Mouse (Mus musculus) ES-CJ7 (cell line): ENCODE data around the gene Hunk.

Source experiments
- DNase-seq: peaks from one replicate; pipeline ENCODE4 v3.0.0; 2011; ENCODE audit warnings: low read depth, low spot score

The Hunk gene

DNA sequence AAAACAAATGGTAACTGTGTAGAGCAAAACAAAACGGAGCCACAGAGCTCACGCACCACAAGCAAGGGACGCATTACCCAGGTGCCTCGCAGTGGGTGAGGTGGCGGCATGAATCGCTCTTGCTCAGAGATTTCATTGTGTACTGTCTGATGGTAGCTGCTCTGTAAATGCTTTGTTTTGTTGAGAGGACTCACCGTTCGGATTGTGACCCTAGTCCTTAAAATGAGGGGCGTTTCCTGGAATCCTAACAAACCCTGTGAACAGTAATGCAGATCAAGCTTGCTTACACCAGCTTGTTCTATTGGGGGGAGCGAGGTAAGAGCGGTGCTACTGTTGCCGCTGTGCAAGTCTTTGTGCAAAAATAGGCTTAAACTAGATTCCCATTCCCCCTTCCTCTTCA, 47.7 kb downstream of the Hunk start:
- peak; percentile 84 for DNase-seq

DNA sequence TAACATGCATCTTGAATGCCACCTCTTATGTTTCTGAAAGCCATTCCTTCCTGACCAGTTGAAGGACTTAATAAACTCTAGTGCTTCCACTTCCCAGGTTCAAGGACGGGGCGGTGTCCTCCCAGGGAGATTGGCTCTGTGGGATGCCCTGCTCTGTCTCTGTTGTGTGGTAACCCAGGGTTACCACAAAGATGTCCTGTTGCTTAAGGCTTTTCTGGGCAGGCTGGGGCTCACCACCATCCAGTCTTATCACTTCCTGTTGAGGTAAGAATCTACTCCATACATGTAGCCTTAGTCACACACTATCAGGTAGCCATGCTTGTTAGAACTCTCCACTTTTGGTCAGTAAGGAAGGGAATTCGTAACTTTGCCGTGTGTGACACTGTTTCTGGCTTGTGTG, 49.4 kb downstream of the Hunk start:
- DNase-seq: no peak

DNA sequence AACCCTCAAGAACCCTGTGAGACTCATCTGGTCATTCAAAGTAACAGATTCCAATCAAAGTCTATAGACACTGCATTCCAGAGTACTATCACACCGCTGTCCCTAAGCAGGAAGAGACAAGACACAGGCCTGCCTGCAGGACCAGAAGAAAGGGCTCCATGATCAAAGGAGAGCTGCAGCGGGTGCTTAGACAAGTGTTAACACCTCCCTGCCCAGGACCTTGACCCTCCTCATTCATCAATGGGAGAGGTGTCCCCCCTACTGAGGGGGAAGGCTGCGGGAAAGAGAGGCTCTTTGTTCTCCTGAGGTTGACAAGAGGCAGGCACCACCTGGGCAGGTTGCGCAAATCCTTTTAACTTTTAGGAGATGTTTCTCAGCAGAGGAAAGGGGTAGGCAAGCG, 51.5 kb downstream of the Hunk start:
- peak; percentile 99 for DNase-seq

DNA sequence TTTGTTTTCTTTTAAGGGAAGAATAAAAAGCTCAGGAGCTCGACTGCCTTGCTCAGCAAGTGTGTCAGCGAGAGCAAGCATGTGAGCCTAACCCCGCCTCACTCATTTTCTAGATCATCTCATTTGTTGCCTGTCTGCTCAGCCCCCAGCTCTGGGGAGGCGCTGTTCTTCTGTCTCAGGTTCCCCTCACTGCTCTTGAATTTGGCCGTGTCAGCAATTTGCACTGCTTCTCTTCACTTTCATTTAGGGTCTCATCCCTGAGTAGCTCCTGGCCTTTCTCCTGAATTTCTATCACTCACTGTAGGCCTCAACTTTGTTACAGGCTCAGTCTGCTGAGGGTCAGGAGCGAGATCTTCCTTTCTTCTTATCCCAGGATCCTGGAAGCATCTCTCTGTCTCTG, 53.7 kb downstream of the Hunk start:
- DNase-seq: no peak

DNA sequence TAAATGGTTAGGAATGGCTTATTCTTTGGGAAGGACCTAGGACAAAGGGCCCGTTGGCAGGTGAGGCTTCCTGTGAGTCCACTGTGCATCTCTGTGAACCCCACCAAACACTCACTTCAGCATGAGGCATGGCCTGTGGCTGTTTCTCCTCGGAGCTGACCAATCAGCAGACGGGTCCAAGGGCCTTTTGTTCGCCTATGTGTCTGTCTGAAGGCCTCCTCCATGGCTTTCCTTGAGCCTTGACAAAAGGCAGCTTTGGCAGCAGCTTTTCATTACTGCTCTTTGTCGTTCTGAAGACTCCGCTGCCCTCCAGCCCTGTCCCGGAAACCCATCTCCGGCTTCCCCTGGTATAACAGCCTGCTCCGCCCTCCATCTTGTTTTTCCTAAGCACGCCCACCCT, 54.8 kb downstream of the Hunk start:
- peak; percentile 53 for DNase-seq

DNA sequence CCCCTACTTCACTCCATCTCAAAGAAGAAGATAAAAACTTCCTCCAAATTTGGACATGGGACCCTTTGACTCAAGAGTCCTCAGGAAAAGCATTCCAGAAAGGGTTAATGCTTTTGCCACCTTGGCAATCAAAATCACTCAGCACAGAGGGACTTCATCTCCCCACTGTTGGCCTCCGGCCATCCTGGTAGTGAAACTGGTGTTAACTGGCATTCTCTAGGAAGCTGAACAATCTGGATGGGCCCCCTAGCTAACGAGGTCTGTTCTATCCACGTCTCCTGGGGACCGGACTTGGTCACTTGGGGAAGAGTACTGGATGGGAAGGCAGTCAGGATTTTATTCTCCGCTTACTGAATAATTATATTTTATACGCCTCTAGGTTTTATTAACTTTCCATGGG, 57.2 kb downstream of the Hunk start:
- DNase-seq: no peak

DNA sequence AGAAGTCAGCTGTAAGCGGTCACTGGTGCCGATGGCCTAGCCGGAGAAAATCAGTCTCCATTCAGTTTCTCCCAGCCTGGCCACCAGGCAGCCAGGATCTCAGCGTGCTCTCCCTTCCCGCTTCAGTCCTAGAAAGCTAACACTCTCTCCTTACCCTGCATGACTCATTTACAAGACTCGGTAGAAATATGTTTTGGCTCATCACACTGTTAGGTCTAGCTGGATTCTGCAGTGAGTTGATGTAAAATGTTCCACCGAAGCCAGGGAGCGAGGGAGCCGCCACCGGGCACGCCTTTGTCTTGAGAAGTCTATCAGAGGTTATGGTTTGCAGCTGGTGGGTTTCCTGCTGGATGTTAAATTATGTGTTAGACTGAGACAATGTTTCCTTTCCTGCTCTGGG, 67.4 kb downstream of the Hunk start:
- DNase-seq: no peak

DNA sequence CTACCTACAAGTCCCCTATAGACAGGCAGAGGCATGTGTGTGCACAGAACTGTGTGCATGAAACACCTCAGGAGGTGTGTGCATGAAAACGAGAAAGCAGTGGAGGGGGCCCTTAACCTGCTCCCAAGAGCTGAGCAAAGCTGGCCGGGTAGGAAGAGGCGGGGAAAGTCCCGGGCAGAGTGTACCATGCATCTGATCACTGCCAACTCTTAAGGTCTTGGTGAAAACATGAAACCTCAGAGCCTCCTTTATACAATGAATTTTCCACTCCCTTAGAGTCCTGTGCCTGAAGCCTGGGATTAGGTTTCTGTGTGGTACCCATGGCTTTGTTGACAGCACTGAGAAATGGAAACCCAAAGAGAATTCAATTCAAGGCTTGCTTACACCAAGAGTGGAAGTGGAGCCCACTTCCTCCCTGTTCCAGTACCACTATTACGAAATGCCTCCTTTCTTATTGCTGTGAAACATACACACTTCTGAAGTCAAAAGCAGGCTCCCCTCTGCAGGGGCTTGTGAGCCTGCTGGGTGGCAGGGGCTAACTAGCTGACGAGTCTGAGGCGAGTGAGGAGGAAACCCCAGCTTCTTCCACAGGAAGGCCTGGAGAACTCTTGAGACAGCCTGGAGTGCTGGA, 70.8 kb downstream of the Hunk start:
- no peak for DNase-seq

DNA sequence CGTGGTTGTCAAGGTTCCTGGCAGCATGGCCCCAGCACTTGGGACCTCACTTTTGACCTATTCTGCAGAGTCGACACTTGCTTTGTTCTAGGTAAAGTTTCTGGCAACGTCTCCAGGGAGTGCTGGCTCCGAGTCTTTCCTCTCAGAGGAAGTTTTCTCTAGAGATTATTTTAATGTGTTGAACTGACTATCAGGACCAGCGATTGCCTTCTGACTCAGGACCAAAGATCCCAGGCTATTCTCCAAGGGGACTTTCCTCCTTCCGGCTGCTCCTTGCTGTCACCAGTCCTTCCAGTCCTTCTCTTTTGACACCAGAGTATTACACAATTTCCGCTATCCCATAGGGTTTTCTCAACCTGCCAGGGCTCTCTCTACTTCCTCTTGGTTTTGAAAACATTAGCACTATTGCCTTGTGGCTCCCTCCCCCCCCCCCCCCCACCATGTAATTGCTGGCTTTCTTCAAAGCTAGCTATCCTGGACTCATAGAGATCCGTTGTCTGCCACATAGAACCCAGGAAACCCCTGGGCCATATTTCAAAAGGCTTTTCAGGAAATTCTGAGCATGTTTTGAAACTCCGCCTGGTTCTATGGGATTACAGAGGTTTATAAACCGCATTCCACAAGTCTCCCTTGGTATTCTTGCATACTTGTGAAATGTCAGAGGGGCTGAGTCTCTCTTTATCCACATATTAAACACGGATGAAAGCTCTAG, 73.2 kb downstream of the Hunk start:
- DNase-seq: no peak

DNA sequence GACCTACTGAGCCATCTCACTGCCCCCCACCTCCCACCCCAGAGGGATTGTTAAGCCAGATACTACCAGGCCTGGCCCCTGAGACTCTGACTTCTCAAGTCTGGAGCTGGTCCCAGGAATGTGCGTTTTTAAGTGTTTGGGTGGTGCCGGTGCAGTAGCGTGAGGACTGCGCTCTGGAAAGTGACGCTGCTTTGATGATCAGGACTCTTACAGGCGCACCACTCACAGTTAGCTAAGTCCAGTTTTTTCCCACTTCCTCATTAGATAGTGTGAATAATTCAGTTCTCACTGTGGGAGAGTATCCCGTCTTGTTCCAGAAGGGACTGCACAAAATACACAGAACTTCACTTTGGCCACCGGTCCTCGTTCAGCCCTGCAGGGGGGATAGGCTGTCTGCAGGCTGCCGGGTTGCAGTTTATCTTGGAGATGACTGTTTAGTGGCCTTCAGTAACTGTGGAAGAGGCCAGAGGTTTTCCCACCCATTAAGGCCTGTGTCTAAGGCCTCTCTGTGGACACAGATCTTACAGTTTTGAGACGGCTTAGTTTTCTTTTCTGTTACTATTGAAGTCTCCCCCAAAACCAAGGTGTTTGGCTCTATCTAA, 75.6 kb downstream of the Hunk start:
- peak; percentile 31 for DNase-seq

DNA sequence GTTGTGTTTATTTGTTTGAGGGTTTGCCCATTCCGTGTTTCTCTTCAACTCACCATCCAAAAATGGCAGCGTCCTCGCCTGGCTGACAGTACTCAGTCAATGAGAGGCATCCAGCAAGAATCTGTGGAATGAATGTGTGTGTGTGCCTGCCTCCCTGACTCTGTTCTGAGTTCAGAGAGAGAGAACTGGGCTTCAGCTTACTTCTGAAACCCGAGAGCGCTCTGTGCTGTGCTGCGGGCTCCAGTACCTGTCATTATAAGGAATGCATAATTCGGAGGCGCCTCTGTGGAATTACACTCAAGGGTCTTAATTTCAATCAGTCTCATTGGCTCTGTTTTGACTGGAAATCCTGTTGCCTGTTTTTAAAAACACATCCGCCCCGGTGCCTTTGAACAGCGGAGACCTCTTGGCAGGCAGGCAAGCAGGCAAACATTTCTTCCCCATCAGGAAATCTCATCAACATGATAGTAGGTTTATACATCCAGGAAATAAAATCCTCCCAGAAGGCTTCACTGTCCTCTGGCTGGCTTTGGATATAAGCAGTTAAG, 77.0 kb downstream of the Hunk start:
- no peak for DNase-seq

DNA sequence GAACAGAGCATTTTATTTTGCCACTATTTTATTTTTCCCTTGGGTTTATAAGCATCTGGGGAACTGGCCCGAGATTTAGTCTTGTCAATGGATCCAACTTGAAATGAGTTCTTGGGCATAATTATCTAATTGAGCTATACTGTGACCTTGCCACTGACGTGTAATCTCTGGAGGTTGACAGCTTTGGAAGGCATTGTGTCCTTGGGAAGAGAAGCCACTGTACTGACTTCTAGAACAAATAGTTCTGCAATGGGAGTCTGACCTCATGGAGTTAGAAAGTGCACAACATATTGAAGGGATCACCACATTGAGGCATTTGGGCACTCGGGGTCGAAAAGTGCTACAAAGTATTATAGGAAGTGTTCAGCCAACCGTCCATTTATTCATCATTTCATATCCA, 79.3 kb downstream of the Hunk start:
- no peak for DNase-seq

DNA sequence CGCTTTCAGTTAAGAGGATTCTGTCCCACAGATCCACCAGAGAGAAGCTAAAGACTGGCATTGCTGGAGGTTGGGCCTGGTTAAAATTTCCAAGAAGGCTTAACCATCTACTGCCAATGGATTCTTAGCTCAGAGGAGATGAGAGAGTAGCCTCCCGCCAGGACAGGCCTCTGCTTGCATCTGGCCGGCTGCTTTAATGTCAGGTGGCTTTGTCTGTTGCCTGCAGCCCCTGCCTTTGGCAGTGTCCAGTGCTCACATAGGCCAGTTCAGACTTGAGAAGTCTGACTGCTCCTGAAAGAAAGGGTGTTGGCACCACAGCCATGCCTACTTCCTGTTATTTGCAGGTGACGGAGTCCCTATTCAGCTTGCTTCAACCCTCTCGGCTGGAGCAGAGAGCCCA, 82.5 kb downstream of the Hunk start:
- no peak for DNase-seq

DNA sequence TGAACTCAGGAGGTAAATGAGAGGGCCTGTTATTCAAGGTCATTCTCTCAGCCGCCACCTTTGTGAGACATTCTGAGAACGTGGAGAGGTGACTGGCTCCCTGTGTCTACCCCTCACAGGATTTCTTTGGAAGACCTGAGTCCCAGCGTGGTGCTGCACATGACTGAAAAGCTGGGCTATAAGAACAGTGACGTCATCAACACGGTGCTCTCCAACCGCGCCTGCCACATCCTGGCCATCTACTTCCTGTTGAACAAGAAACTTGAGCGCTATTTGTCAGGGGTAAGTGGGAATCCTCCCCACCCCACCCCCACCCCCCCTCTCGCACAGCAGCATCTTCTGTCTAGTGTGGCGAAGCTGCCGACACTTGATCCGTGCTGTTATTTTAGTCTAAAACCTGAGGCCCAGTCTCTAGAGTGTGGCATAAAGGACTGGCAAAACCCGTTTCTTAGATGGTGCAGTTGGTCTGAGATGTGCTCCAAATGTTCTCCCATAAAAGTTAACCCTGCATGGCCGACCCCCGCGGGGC, 90.0 kb downstream of the Hunk start:
- peak; percentile 92 for DNase-seq

DNA sequence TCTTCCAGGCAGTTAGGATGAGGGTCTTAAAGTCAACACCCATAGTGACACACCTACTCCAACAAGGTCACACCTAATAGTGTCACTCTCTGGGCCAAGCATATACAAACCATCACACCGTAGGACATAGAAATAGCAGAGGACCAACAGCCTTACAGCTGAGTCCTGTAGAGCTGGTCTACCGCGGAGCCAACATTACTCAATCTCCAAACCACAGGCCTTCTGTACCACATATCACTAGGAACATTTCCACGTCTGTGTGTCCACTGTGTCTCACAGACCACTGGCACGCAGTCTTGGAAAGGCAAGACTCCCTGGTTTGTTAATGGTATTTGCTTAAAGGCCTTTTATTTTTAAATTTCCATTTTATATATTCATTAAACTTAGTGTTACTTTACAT, 95.8 kb downstream of the Hunk start:
- DNase-seq: no peak

DNA sequence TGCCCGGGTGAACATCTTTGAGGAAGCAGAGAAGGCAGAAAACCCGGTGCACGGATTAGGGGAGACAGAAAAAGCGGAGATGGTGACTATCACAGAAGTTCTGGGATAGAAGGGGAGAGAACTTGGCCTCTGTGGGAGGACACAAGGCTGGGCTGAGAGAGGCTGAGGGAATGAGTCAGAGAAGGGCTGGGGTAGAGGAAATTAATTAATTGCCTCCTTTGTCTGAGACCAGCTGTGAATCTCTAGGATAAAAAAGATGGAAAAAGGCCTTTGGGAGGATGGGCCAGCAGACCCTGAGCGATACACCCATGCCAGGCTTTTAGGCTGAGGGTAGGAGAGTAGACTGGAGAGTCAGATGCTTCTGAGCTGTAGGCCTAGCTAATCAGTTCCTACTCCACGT, 97.5 kb downstream of the Hunk start:
- DNase-seq: no peak

DNA sequence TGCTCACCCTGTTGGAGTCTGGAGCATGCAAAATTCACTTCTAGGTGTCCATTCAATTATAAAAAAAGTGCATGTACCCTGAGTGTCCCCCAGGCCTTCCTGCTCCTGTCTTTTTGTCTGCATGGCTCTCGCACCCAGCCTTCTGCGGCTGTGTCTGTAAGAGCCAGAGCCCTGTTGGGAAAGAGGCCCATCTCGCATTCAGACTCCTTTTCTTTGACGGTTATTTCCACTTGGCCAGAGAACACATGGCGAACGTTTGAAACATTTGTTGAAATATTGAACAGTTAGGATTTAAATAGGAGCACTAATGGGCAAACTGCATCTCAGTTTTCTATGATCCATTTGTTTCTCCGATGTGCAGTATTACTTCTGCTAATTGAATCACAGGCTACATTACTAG, 99.3 kb downstream of the Hunk start:
- no peak for DNase-seq

DNA sequence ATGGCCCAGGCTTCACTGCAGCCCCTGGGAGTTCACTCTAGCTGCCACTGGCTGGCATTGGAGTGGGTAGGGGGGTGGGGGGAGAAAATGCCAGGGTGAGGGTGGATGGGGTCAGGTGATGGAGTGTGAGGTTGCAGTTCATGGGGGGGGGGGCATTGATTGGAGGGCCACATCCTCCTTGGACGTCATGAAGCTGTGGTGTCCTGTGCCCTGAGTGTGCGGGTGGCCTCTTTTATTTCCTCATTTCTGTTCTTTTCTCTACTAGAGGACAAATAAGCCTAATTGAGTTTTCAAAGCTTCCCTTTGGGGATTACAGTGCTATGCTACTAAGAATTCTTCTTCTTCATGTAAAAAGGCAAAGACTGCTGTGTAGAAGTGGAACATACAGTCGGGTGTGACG, 99.8 kb downstream of the Hunk start:
- DNase-seq: no peak

DNA sequence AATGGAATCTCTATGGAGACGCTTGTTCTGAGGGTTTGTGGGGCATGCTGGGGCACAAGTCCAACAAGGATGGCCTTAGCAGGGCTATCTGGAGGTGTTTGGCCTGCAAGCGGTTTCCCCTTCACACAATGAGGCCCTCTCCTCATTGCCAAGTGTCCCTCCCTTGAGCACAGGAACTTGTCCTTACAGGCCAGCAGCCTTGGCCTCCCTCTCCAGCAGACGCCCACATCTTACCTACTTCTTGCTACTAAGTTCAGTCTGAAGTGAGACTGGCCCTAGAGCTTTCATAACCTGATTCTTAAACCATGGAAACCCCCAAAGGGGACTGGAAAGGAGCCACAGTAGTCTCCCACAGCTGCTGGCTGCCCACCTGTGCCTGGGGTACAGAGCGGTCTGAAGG, 104.3 kb downstream of the Hunk start:
- DNase-seq: no peak

DNA sequence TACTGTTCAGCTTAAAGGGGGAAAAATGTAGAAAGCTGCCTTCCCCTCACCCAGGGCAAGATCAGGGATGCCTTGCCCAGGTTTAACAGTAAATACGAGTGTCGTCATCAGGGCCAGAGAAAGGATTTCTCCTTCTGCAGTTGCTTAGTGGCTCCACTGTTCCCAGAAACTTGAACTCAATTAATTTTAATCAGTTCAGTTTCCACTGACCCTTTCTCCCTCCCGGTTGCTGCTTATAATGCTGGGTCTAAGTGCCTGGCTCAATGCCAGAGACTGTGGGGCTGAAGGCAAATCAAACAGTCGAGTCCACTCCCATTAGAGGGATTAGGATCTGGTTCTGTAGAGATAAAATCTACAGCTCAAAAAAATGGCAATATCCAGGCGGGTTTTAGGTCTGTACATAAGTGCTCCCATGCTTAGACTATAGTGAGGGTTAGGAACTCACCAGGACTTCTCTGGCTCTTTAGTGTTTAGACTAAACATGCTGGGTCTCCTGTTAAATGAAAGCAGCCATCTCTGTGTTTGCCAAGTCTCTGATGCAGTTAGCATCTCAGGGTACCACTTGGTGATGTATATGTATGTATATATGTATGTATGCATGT, 106.2 kb downstream of the Hunk start:
- DNase-seq: no peak

DNA sequence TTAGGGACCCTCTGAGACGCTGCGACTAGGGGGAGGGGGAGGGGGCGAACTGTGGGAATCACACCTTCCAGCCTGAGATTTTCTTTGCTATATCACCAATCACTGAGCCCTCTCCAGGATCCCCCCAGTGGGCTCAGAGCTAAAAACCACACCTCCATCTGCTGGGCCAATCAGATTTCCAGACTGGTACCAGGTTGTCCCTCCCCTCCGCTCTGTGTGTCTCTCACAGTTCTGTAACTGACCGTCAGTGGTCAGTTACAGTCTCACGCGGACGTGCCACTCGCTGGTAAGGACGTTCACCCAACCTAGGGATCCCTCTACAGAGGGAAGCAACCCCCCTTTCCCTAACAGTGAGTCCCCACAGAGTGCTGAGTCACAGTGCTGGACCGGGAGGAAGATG, 111.1 kb downstream of the Hunk start:
- DNase-seq: no peak

DNA sequence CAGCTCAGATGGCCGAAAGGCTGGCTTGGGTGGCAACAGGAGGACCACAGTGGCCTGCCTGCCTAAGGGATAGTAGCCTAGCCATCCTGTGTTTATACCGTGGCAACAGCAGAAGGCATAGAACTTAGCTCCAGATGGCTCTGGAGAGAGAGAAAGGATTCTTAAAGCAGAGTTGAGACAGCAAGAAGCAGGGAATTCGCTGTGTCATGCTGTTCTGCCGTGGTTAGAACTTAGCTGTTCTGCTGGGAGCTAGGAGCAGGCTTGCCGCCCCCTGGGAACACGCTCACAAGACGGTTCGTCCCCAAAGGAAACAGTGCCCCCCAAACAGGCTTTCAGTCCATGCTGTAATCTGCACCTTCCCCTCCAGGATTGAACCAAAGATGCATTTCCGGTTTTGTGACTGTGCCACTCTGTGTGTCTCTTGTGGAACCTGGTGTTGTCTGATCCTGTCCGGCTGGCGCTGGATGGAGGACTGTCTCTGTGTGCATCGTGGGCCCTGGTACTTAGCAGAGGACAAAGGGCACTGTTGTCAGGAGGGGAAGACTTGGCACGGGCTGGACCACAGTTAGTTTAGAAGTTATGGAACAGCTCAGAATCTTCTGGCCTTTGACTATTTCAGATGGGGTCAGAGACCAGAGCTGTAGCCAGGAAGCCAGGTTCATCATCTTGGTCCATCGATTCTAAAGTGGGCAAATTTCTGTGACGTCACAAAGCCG, 112.1 kb downstream of the Hunk start:
- no peak for DNase-seq
